Mouse (Mus musculus) thymus, adult 2 months (tissue): ENCODE results near the gene Herc1.

Source experiments
- CTCF ChIP-seq: fragments of 200-500 bp; IDR thresholded peaks from 2 replicates; pipeline ENCODE4 v1.5.1; 2012; ENCODE audit warnings: mild to moderate bottlenecking, control low read depth, low read length, moderate library complexity, borderline replicate concordance; ENCODE audit not compliant: control insufficient read depth, poor library complexity, insufficient read depth; ENCODE audit errors: extremely low read depth
- POLR2A ChIP-seq: fragments of 200-500 bp; IDR thresholded peaks from 2 replicates; pipeline ENCODE4 v1.6.1; 2012; ENCODE audit warnings: mild to moderate bottlenecking, low read length, control low read depth, moderate library complexity; ENCODE audit not compliant: control insufficient read depth, poor library complexity, insufficient read depth; ENCODE audit errors: extremely low read depth

DNA sequence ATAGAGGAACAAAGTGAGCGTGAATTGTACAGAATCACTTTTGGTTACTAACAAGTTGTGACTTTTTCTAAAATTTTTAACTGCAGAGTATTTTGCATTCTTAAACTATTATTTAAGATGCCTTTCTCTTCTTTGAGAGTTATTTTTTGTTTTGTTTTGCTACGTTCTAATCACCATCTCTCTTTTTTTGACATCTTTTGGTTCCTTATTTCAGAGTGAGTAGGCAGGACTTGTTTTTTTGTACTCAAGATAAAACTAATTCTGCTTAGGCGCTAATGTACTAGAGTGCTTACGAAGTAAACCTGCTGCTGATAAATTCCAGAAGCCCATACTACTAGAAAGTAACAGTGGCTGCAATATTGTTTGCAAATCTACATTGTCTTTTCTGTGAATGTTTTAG, 8.9 kb downstream of the Herc1 start:
- TF ChIP-seq POLR2A = no peak
- TF ChIP-seq CTCF = no peak
